Mouse (Mus musculus): ENCODE data around the gene Zmym4.

DNA sequence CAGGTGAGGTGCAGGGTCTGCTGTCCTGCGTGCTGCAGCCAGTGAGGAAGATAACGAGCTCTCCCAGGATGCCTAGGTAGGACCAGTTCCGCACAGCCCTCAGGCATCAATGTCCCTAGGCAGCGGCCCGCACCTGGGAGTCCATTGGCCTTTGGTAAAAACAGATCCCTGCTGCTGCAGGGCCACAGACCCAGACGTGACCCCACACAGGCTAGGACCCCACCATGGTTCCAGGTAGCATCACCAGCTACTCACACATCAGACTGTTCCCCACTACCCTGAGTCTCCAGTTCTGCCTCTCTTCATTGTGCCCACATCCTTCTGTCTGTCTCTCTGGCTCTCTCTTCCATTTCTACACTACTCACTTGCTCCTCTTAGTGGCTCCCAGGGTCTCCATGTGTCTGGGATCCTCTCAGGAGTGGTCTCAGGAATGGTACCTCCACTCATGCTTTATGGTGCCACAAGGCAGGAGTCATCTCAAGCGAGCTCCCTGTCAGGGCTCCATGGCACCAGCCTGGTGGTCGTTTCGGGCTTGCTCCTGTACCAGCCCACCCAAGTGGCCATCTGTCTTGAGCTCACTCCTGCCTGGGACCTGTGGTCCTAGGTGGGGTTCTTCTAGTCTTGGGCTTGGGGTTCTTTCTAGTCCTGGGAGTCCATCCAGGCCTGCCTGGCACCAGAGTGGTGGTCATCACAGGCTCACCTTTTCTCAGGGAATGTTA, 107.5 kb downstream of the Zmym4 start:
- TF ChIP-seq CTCF (IDR thresholded peaks at IDR 0.05; ENCODE audit: insufficient read depth, low read length) (no peak), POLR2A (IDR thresholded peaks at IDR 0.05; ENCODE audit: borderline replicate concordance, extremely low read depth, low read depth, low read length) (no peak)
